Mouse (Mus musculus) lung, postnatal 14 days (tissue): ENCODE measurements around the gene Slc15a2.

Experiments
- DNase-seq: peaks from one replicate; pipeline ENCODE4 v3.0.0; 2021

The Slc15a2 gene

GRCm38 (mm10) chr16:36784594-36785313, at the start of gene Slc15a2:
Slc15a2 (minus strand) TSS chr16:36784962.
- DNase-seq: peak; percentile 19

- DNase-seq: no peak
Observed at GRCm38 (mm10) chr16:36828820-36829219, 44.1 kb upstream of the Slc15a2 start.

- DNase-seq: peak; percentile 83
Observed at GRCm38 (mm10) chr16:36828054-36828786, 43.5 kb upstream of the Slc15a2 start, which contains the start of gene Iqcb1. Iqcb1 (plus strand) TSS chr16:36828385.

- DNase-seq: no peak
Observed at GRCm38 (mm10) chr16:36827611-36828053, 42.9 kb upstream of the Slc15a2 start.

GRCm38 (mm10) chr16:36821474-36821873, 36.7 kb upstream of the Slc15a2 start:
- peak; percentile 9 for DNase-seq

GRCm38 (mm10) chr16:36820747-36821146, 36.0 kb upstream of the Slc15a2 start:
- no peak for DNase-seq

GRCm38 (mm10) chr16:36820016-36820415, 35.3 kb upstream of the Slc15a2 start:
- no peak for DNase-seq

GRCm38 (mm10) chr16:36817321-36817926, 32.7 kb upstream of the Slc15a2 start:
- peak; percentile 71 for DNase-seq

GRCm38 (mm10) chr16:36816916-36817315, 32.2 kb upstream of the Slc15a2 start:
- DNase-seq: no peak

GRCm38 (mm10) chr16:36813680-36814079, 28.9 kb upstream of the Slc15a2 start:
- no peak for DNase-seq

GRCm38 (mm10) chr16:36808616-36809015, 23.9 kb upstream of the Slc15a2 start:
- no peak for DNase-seq

- DNase-seq: no peak
Observed at GRCm38 (mm10) chr16:36802361-36802760, 17.6 kb upstream of the Slc15a2 start.

- DNase-seq: no peak
Observed at GRCm38 (mm10) chr16:36798334-36798733, 13.6 kb upstream of the Slc15a2 start.

GRCm38 (mm10) chr16:36794976-36795375, 10.2 kb upstream of the Slc15a2 start:
- DNase-seq: no peak

GRCm38 (mm10) chr16:36790166-36790565, 5.4 kb upstream of the Slc15a2 start:
- no peak for DNase-seq

GRCm38 (mm10) chr16:36786466-36786865, 1.7 kb upstream of the Slc15a2 start:
- no peak for DNase-seq

GRCm38 (mm10) chr16:36784146-36784545, 616 bp downstream of the Slc15a2 start:
- DNase-seq: no peak

- no peak for DNase-seq
Observed at GRCm38 (mm10) chr16:36775658-36776057, 9.1 kb downstream of the Slc15a2 start.

- DNase-seq: no peak
Observed at GRCm38 (mm10) chr16:36772996-36773395, 11.8 kb downstream of the Slc15a2 start.

GRCm38 (mm10) chr16:36771703-36772102, 13.1 kb downstream of the Slc15a2 start:
- no peak for DNase-seq

- no peak for DNase-seq
Observed at GRCm38 (mm10) chr16:36771244-36771643, 13.5 kb downstream of the Slc15a2 start.

- DNase-seq: peak; percentile 16
Observed at GRCm38 (mm10) chr16:36770830-36771229, 13.9 kb downstream of the Slc15a2 start.

- DNase-seq: no peak
Observed at GRCm38 (mm10) chr16:36770191-36770771, 14.5 kb downstream of the Slc15a2 start.
